Mouse (Mus musculus): ENCODE measurements around the gene Farp2.

- TF ChIP-seq POLR2A (IDR thresholded peaks at IDR 0.05; ENCODE audit: extremely low read depth, insufficient read depth, low read length) (no peak), CTCF (IDR thresholded peaks at IDR 0.05; ENCODE audit: extremely low read depth, insufficient read depth, low read length) (no peak)
Observed at GRCm38 (mm10) chr1:93608696-93609245, 96.9 kb downstream of the Farp2 start.

Data from cortical plate, adult 2 months (tissue).